Mouse (Mus musculus) left cerebral cortex, adult 2 months (tissue): ENCODE measurements around the gene Syt8. TPM values are rescaled to one million over a fixed set of nuclear protein-coding genes. Genes with fewer than 3 reads are reported as not detected.
"Not testable (repeated sequence)": the region's sequence is repeated elsewhere in the genome, so short reads cannot be mapped to it uniquely, and the experiment has no call there.

ENCODE experiments used
- DNase-seq, 2 experiments: peaks; one replicate each; pipeline ENCODE4 v3.0.0; 2021 to 2022; ENCODE audit warnings: low spot score in 2 of 2, mixed read lengths in 1 of 2; ENCODE audit errors: extremely low spot score in 1 of 2
- H3K27ac ChIP-seq: fragments of 200-600 bp; 2 replicates; pipeline ENCODE4 v1.8.1; 2022
- H3K4me3 ChIP-seq: fragments of 200-600 bp; 2 replicates; pipeline ENCODE4 v1.8.1; 2022
- CTCF ChIP-seq: fragments of 200-600 bp; IDR thresholded peaks from 2 replicates; pipeline ENCODE4 v1.8.1; 2022; ENCODE audit warnings: antibody characterized with exemption, mild to moderate bottlenecking, moderate library complexity
- intact Hi-C: fragments of 180-260 bp; cut with DNase I; formaldehyde crosslinking; loops from one replicate; pipeline ENCODE4 v1.15.1; 2025
- total RNA-seq, 2 experiments: library from RNA; stranded (reverse); gene quantifications; 2 replicates each; pipeline ENCODE4 v1.2.3; 2021

The Syt8 gene
- total RNA-seq, 2 experiments from 2014 or later: not detected

- TF ChIP-seq CTCF: no peak
- Histone ChIP-seq H3K4me3 (no peak overlapping the region), H3K27ac (no peak overlapping the region)
- intact Hi-C loops: no loop called here
- no peak for DNase-seq
Observed at GRCm38 (mm10) chr7:142394261-142395190, 40.1 kb upstream of the Syt8 start.

- DNase-seq: no peak
- Histone ChIP-seq H3K27ac (no peak overlapping the region), H3K4me3 (no peak overlapping the region)
- intact Hi-C loops: no loop called here
- no peak for TF ChIP-seq CTCF
Observed at GRCm38 (mm10) chr7:142395472-142395871, 39.2 kb upstream of the Syt8 start.

GRCm38 (mm10) chr7:142396611-142397010, 38.0 kb upstream of the Syt8 start:
- no peak for DNase-seq
- TF ChIP-seq CTCF: no peak
- no peak overlapping the region for H3K4me3 ChIP-seq
- intact Hi-C loops: no loop called here
- H3K27ac ChIP-seq: peak overlapping the region; percentile 8; the same call in 1 of the 2 replicates

- H3K4me3 ChIP-seq: no peak overlapping the region
- H3K27ac ChIP-seq: peak overlapping the region; percentile 10; the same call in 1 of the 2 replicates
- TF ChIP-seq CTCF: no peak
- DNase-seq: no peak
- intact Hi-C loops: no loop called here
Observed at GRCm38 (mm10) chr7:142398052-142398451, 36.6 kb upstream of the Syt8 start.

GRCm38 (mm10) chr7:142399250-142399649, 35.4 kb upstream of the Syt8 start:
- peak overlapping the region; percentile 47 for H3K27ac ChIP-seq
- no peak overlapping the region for H3K4me3 ChIP-seq
- no peak for TF ChIP-seq CTCF
- no peak for DNase-seq
- intact Hi-C loops: no loop called here

GRCm38 (mm10) chr7:142400112-142400749, 34.4 kb upstream of the Syt8 start:
- H3K27ac ChIP-seq: peak overlapping the region; percentile 47
- DNase-seq: no peak
- no peak for TF ChIP-seq CTCF
- no peak overlapping the region for H3K4me3 ChIP-seq
- intact Hi-C loops: no loop called here

- no peak for DNase-seq
- Histone ChIP-seq H3K4me3 (no peak overlapping the region), H3K27ac (peak overlapping the region; percentile 45)
- intact Hi-C loops: no loop called here
- TF ChIP-seq CTCF: no peak
Observed at GRCm38 (mm10) chr7:142400750-142401142, 33.9 kb upstream of the Syt8 start.

GRCm38 (mm10) chr7:142403591-142403990, 31.1 kb upstream of the Syt8 start:
- no peak for DNase-seq
- TF ChIP-seq CTCF: no peak
- intact Hi-C loops: no loop called here
- H3K4me3 ChIP-seq: no peak overlapping the region
- H3K27ac ChIP-seq: no peak overlapping the region

GRCm38 (mm10) chr7:142405134-142405533, 29.5 kb upstream of the Syt8 start:
- DNase-seq, H3K27ac ChIP-seq, intact Hi-C loops, H3K4me3 ChIP-seq: not testable (repeated sequence)

- no peak; the same call in none of the 2 replicates for TF ChIP-seq CTCF
- H3K4me3 ChIP-seq: no peak overlapping the region
- intact Hi-C loops: no loop called here
- DNase-seq: no peak
- H3K27ac ChIP-seq: no peak overlapping the region
Observed at GRCm38 (mm10) chr7:142407935-142408334, 26.7 kb upstream of the Syt8 start.

GRCm38 (mm10) chr7:142408686-142409085, 26.0 kb upstream of the Syt8 start:
- TF ChIP-seq CTCF: no peak
- intact Hi-C loops: no loop called here

GRCm38 (mm10) chr7:142409603-142410002, 25.0 kb upstream of the Syt8 start:
- no peak for DNase-seq
- intact Hi-C loops: no loop called here
- Histone ChIP-seq H3K4me3 (no peak overlapping the region), H3K27ac (no peak overlapping the region)
- TF ChIP-seq CTCF: no peak

More at GRCm38 (mm10) chr7:142408686-142409085, 26.0 kb upstream of the Syt8 start:
- Histone ChIP-seq H3K27ac (no peak overlapping the region), H3K4me3 (no peak overlapping the region)
- no peak for DNase-seq
